Mouse (Mus musculus): ENCODE results near the gene Serpinb1c. TPM values are rescaled to one million over a fixed set of nuclear protein-coding genes. Genes with fewer than 3 reads are reported as not detected.

Gene Serpinb1c
- polyA plus RNA-seq, 1 experiment: 0.08 TPM

GRCm38 (mm10) chr13:32926661-32927060 is 28.6 kb upstream of the Serpinb1c start:
- Histone ChIP-seq H3K27me3 (ENCODE audit: control insufficient read depth, insufficient read depth, insufficient read length) (no peaks in the 10 kb centered on the region), H3K36me3 (ENCODE audit: control insufficient read depth, insufficient read depth) (no peaks in the 10 kb centered on the region), H3K4me2 (ENCODE audit: low read depth) (peak overlapping the region; percentile 55), H3K79me2 (ENCODE audit: control insufficient read depth, insufficient read depth) (no peaks in the 10 kb centered on the region), H3ac (ENCODE audit: control insufficient read depth, insufficient read length) (no peak overlapping the region), H3K4me3 (no peak overlapping the region)
- no peak for TF ChIP-seq POLR2A (IDR thresholded peaks at IDR 0.05; ENCODE audit: insufficient read length, low read depth)
- TF ChIP-seq POLR2AphosphoS2 (IDR thresholded peaks at IDR 0.05; ENCODE audit: insufficient read length, low read depth): no peak
- no peak for TF ChIP-seq TCF3 (IDR thresholded peaks at IDR 0.05; ENCODE audit: insufficient read length, low read depth)
- TF ChIP-seq TCF12 (IDR thresholded peaks at IDR 0.05; ENCODE audit: insufficient read depth, poor library complexity, severe bottlenecking): no peak
- no peak for TF ChIP-seq MYOG (IDR thresholded peaks at IDR 0.05; ENCODE audit: control insufficient read depth in 1 of 3, insufficient read depth in 1 of 3, insufficient read length in 2 of 3, low read depth in 2 of 3)
- no peak for TF ChIP-seq CEBPB (IDR thresholded peaks at IDR 0.05; ENCODE audit: insufficient read depth, poor library complexity, severe bottlenecking)
- TF ChIP-seq USF1 (IDR thresholded peaks at IDR 0.05; ENCODE audit: low read depth): no peak
- TF ChIP-seq MAX (IDR thresholded peaks at IDR 0.05; ENCODE audit: low read depth): no peak
- TF ChIP-seq MYOD1 (IDR thresholded peaks at IDR 0.05; ENCODE audit: control insufficient read depth in 1 of 3, insufficient read length in 2 of 3, low read depth in 2 of 3): no peak
- TF ChIP-seq REST (IDR thresholded peaks at IDR 0.05; ENCODE audit: insufficient read depth, insufficient read length): no peak

GRCm38 (mm10) chr13:32924578-32925360 is 26.8 kb upstream of the Serpinb1c start:
- Histone ChIP-seq H3ac (ENCODE audit: control insufficient read depth, insufficient read length) (no peak overlapping the region), H3K4me2 (ENCODE audit: low read depth) (peak overlapping the region; percentile 39), H3K4me3 (no peak overlapping the region), H3K27me3 (ENCODE audit: control insufficient read depth, insufficient read depth, insufficient read length) (no peaks in the 10 kb centered on the region), H3K79me2 (ENCODE audit: control insufficient read depth, insufficient read depth) (no peaks in the 10 kb centered on the region), H3K36me3 (ENCODE audit: control insufficient read depth, insufficient read depth) (no peaks in the 10 kb centered on the region)
- TF ChIP-seq MYOG (IDR thresholded peaks at IDR 0.05; ENCODE audit: control insufficient read depth in 1 of 3, insufficient read depth in 1 of 3, insufficient read length in 2 of 3, low read depth in 2 of 3) (peak in 1 of 3 experiments; percentile 35), USF1 (IDR thresholded peaks at IDR 0.05; ENCODE audit: low read depth) (no peak), REST (IDR thresholded peaks at IDR 0.05; ENCODE audit: insufficient read depth, insufficient read length) (no peak), TCF3 (IDR thresholded peaks at IDR 0.05; ENCODE audit: insufficient read length, low read depth) (no peak), SRF (IDR thresholded peaks at IDR 0.05; ENCODE audit: control insufficient read depth, insufficient read length, low read depth) (no peak), E2F4 (IDR thresholded peaks at IDR 0.05; ENCODE audit: insufficient read depth) (no peak), TCF12 (IDR thresholded peaks at IDR 0.05; ENCODE audit: insufficient read depth, poor library complexity, severe bottlenecking) (no peak), CEBPB (IDR thresholded peaks at IDR 0.05; ENCODE audit: insufficient read depth, poor library complexity, severe bottlenecking) (no peak), MAX (IDR thresholded peaks at IDR 0.05; ENCODE audit: low read depth) (no peak), POLR2A (IDR thresholded peaks at IDR 0.05; ENCODE audit: insufficient read length, low read depth) (no peak), POLR2AphosphoS2 (IDR thresholded peaks at IDR 0.05; ENCODE audit: insufficient read length, low read depth) (no peak), MYOD1 (IDR thresholded peaks at IDR 0.05; ENCODE audit: control insufficient read depth in 1 of 3, insufficient read length in 2 of 3, low read depth in 2 of 3) (peak in 1 of 3 experiments; percentile 8)

- H3K36me3 ChIP-seq (ENCODE audit: control insufficient read depth, insufficient read depth): no peaks in the 10 kb centered on the region
- TF ChIP-seq SRF (IDR thresholded peaks at IDR 0.05; ENCODE audit: control insufficient read depth, insufficient read length, low read depth) (no peak), E2F4 (IDR thresholded peaks at IDR 0.05; ENCODE audit: insufficient read depth) (no peak), MYOD1 (IDR thresholded peaks at IDR 0.05; ENCODE audit: control insufficient read depth in 1 of 3, insufficient read length in 2 of 3, low read depth in 2 of 3) (no peak), POLR2AphosphoS2 (IDR thresholded peaks at IDR 0.05; ENCODE audit: insufficient read length, low read depth) (no peak), TCF12 (IDR thresholded peaks at IDR 0.05; ENCODE audit: insufficient read depth, poor library complexity, severe bottlenecking) (no peak), CEBPB (IDR thresholded peaks at IDR 0.05; ENCODE audit: insufficient read depth, poor library complexity, severe bottlenecking) (no peak), REST (IDR thresholded peaks at IDR 0.05; ENCODE audit: insufficient read depth, insufficient read length) (no peak), MAX (IDR thresholded peaks at IDR 0.05; ENCODE audit: low read depth) (no peak), MYOG (IDR thresholded peaks at IDR 0.05; ENCODE audit: control insufficient read depth in 1 of 3, insufficient read depth in 1 of 3, insufficient read length in 2 of 3, low read depth in 2 of 3) (no peak), USF1 (IDR thresholded peaks at IDR 0.05; ENCODE audit: low read depth) (no peak), POLR2A (IDR thresholded peaks at IDR 0.05; ENCODE audit: insufficient read length, low read depth) (no peak), TCF3 (IDR thresholded peaks at IDR 0.05; ENCODE audit: insufficient read length, low read depth) (no peak)
- H3K79me2 ChIP-seq (ENCODE audit: control insufficient read depth, insufficient read depth): no peaks in the 10 kb centered on the region
- H3K4me2 ChIP-seq (ENCODE audit: low read depth): peak overlapping the region; percentile 3
- H3ac ChIP-seq (ENCODE audit: control insufficient read depth, insufficient read length): no peak overlapping the region
- no peaks in the 10 kb centered on the region for H3K27me3 ChIP-seq (ENCODE audit: control insufficient read depth, insufficient read depth, insufficient read length)
- no peak overlapping the region for H3K4me3 ChIP-seq
These were observed 24.6 kb upstream of the Serpinb1c start for GRCm38 (mm10) chr13:32922622-32923021.

- Histone ChIP-seq H3K36me3 (ENCODE audit: control insufficient read depth, insufficient read depth) (no peaks in the 10 kb centered on the region), H3K4me3 (no peak overlapping the region), H3K27me3 (ENCODE audit: control insufficient read depth, insufficient read depth, insufficient read length) (no peaks in the 10 kb centered on the region), H3K79me2 (ENCODE audit: control insufficient read depth, insufficient read depth) (no peaks in the 10 kb centered on the region), H3K4me2 (ENCODE audit: low read depth) (no peak overlapping the region), H3ac (ENCODE audit: control insufficient read depth, insufficient read length) (no peak overlapping the region)
- no peak for TF ChIP-seq CEBPB (IDR thresholded peaks at IDR 0.05; ENCODE audit: insufficient read depth, poor library complexity, severe bottlenecking)
- TF ChIP-seq POLR2A (IDR thresholded peaks at IDR 0.05; ENCODE audit: insufficient read length, low read depth): no peak
- no peak for TF ChIP-seq MYOD1 (IDR thresholded peaks at IDR 0.05; ENCODE audit: control insufficient read depth in 1 of 3, insufficient read length in 2 of 3, low read depth in 2 of 3)
- TF ChIP-seq SRF (IDR thresholded peaks at IDR 0.05; ENCODE audit: control insufficient read depth, insufficient read length, low read depth): no peak
- no peak for TF ChIP-seq TCF3 (IDR thresholded peaks at IDR 0.05; ENCODE audit: insufficient read length, low read depth)
- TF ChIP-seq POLR2AphosphoS2 (IDR thresholded peaks at IDR 0.05; ENCODE audit: insufficient read length, low read depth): no peak
- no peak for TF ChIP-seq USF1 (IDR thresholded peaks at IDR 0.05; ENCODE audit: low read depth)
- TF ChIP-seq MYOG (IDR thresholded peaks at IDR 0.05; ENCODE audit: control insufficient read depth in 1 of 3, insufficient read depth in 1 of 3, insufficient read length in 2 of 3, low read depth in 2 of 3): no peak
- TF ChIP-seq TCF12 (IDR thresholded peaks at IDR 0.05; ENCODE audit: insufficient read depth, poor library complexity, severe bottlenecking): no peak
- no peak for TF ChIP-seq MAX (IDR thresholded peaks at IDR 0.05; ENCODE audit: low read depth)
- TF ChIP-seq REST (IDR thresholded peaks at IDR 0.05; ENCODE audit: insufficient read depth, insufficient read length): no peak
- no peak for TF ChIP-seq E2F4 (IDR thresholded peaks at IDR 0.05; ENCODE audit: insufficient read depth)
These were observed 14.9 kb upstream of the Serpinb1c start for GRCm38 (mm10) chr13:32912770-32913380.

Measured in myocyte (in vitro differentiated cells).